Mouse (Mus musculus) liver, embryonic 14.5 days (tissue): ENCODE measurements around the gene Cyp24a1.

Source experiments
- CTCF ChIP-seq: IDR thresholded peaks from 2 replicates; pipeline ENCODE4 v1.5.1; 2016; ENCODE audit warnings: antibody characterized with exemption, low read depth, control low read depth
- EP300 ChIP-seq: IDR thresholded peaks from 2 replicates; pipeline ENCODE4 v1.6.1; 2016; ENCODE audit warnings: antibody characterized with exemption, low read depth

- TF ChIP-seq EP300, result no peak
- TF ChIP-seq CTCF, result no peak
Observed at GRCm38 (mm10) chr2:170528061-170528460, 31.1 kb upstream of the Cyp24a1 start.
